Mouse (Mus musculus) heart, adult 2 months (tissue): ENCODE results near the gene Adprhl2.

Source experiments
- CTCF ChIP-seq: fragments of 200-600 bp; IDR thresholded peaks from 2 replicates; pipeline ENCODE4 v1.8.1; 2022; ENCODE audit warnings: antibody characterized with exemption, mild to moderate bottlenecking, moderate library complexity
- POLR2A ChIP-seq: fragments of 200-500 bp; IDR thresholded peaks from 2 replicates; pipeline ENCODE4 v1.6.1; 2011; ENCODE audit warnings: mild to moderate bottlenecking, low read depth, low read length, control low read depth; ENCODE audit not compliant: insufficient read depth

DNA sequence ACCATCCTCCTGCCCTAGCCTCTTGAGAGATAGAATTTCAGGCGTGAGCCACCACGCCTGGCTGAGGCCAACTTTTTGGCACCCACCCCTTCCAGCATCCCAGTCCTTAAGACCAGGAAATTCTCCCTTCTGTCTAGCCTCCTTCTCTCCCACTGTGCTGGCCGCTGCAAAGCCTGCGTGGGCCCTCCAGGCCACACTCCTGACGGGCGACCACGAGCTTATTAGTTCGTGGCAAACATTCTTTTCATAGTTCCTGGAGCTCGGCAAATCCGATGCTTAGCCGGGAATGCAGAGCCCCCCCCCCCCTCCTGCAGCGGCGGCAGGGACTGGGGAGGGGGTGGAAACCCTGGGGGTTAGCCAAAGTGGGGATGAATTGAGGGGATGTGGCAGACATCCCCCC is 30.3 kb downstream of the Adprhl2 start:
- TF ChIP-seq CTCF (no peak), POLR2A (no peak)
